Mouse (Mus musculus) gastrocnemius, postnatal 10 days (tissue): ENCODE measurements around the gene Vcam1. TPM values are rescaled to one million over a fixed set of nuclear protein-coding genes. Genes with fewer than 3 reads are reported as not detected.
A peak's percentile ranks its signal among the peaks of the same experiment; 100 is the strongest.

Experiments used
- DNase-seq: peaks from one replicate; pipeline ENCODE4 v3.0.0; 2021; ENCODE audit warnings: mixed read lengths
- total RNA-seq, 2 experiments: library from RNA; stranded (reverse); gene quantifications; 2 replicates each; pipeline ENCODE4 v1.2.3; 2021

Gene Vcam1
- total RNA-seq, 2 experiments from 2014 or later, result 12.6 to 14.2 TPM

DNA sequence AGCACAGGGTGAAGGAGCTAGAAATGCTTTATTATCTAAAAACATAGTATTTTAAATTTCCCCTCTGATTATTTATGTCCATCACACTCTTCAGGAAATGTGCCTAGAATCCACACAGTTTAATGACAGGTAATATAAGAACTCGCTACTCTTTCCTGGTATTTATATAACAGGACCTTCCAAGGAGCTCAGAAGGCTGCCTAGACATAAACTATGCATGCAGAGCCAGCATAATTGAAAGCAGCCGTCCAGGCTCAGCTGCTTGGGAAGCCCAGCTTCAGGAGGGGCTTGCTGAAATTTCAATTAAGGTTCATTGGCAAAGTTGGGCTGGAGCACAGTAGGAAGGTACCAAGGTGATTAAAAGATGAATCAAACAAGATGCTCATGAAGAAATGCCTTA, 2.2 kb downstream of the Vcam1 start:
- no peak for DNase-seq

DNA sequence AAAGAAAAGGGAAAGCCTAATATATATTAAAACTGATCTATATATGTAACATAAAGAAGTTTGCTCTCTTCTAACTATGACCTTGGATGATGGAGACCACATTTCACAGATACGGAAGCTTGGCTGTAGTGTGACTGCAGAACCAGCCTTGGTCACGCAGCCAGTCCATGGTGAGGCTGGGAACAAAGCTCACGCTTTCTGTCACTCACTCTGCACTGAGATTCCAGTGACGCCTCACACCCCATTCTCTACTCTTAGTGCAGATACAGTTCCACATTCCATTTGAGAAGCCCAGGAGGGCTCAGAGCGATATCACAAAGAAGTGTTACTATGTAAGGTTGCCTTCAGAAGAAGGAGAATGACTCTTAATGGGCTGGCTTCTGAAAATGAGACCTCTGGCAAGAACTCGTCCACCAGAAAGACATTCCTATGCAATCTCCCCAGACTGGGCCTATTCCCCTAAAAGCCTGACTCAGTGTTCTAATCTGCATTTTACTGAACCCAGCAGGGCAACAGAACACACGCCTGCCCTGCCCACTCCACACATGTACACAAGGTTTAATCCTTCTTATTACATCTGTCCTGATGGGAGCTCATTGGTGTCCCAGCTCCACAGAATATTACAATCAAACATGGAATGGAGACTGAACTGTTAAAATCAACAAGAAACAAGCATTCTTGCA, 2.8 kb downstream of the Vcam1 start:
- DNase-seq, result no peak

DNA sequence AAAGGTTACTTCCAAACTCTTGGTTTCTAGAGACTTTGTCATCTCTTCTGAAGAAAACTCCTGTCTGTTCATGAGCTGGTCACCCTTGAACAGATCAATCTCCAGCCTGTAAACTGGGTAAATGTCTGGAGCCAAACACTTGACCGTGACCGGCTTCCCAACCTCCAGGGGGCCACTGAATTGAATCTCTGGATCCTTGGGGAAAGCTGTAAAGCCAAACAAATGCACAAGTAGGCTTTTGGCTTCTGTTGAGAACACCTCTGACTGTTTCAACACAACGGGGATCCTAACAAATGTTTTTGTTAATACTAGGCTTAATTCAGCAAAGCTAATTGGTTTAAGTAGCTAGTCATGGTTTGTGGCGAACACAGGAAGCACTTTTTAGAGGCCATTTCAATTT, 3.4 kb downstream of the Vcam1 start:
- no peak for DNase-seq

DNA sequence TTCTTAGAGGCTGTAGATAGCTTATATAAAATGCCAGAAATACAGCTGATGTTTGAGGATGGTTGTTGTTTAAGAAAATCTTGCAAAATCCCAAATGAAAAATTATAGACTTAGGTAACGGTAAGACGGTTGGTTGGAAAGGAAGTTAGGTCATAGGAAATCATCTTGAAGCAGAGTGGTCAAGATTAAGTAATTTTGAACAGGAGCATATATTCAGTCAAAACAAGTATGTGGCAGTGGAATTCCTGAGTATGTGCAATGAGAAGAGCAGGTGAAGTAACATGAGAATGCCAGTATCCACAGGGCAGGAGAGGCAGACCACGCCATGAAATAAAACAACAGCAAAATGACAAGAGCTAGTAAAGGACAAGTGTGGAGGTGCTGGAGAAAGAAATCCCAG, 5.7 kb downstream of the Vcam1 start:
- no peak for DNase-seq

DNA sequence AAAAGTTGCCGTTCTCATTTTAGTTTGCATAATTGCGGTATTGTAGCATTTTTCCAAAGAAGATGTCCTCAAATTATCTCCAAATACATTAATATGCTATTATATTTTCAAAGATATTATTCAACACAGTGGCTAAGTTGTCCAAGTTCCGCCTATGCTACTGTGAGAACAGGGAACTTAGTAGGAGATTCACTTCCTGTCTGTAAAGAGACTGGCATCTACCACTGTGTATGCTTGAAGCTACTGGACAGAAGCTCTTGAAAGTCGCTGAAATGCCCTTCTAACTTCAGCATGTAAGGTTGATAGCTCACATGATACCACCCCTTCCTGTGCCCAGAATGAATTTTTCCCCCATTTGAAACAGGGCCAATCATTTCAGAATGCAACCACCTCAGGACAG, 6.8 kb downstream of the Vcam1 start:
- DNase-seq, result no peak

DNA sequence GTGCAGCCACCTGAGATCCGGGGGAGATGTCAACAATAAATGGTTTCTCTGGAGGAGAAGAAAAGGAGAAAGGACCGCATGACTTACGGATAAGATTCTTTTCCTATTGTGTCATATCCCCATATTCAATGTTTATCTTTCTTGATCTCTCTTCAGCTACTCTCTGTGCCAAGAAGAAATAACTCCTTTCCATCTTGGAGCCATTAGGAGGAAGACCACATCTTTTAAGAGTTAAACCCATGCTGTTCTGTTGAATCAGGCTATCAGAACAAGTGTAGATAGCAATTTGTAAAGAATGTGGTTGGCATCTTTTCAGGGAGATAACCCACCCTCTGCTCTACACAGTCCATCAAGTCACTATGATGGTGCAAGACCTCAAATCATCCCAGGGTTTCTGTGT, 8.5 kb downstream of the Vcam1 start:
- DNase-seq, result no peak

DNA sequence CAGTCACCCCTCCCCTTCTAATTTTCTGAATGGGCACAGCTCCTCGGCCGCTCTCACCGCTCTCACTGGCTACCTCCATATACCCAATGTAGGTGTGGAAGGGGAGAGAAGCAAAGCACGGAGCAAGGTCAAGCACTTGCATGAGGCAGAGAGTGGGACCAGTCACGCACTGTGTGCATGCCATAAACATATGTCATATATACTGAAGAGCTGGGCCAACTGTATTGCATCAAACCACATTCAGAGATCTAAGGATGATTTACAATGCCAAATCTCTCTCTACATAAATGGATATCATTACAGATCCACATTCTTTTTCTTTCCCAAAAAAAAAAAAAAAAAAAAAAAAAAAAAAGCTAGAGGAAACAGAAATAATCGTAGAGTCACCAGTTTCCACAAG, 9.1 kb downstream of the Vcam1 start:
- DNase-seq, result no peak

DNA sequence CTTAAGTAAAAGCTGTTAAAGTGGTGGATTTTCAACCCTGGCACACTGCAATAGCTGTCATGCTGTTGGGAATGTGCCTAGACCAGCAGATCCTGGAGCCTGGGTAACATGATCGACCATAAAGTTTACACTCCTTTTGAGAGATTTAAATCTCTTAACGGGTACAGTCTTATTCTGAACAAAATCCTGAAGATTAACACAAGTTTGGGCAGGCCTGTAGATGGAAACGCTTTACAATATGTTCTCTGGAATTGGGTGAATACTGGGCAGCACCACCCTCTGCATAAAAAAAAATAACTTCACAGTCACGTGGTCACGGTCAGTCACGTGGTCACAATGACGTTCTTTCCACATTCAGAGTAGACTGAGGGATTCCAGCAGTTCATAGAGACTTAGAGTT, 10.3 kb downstream of the Vcam1 start:
- no peak for DNase-seq

DNA sequence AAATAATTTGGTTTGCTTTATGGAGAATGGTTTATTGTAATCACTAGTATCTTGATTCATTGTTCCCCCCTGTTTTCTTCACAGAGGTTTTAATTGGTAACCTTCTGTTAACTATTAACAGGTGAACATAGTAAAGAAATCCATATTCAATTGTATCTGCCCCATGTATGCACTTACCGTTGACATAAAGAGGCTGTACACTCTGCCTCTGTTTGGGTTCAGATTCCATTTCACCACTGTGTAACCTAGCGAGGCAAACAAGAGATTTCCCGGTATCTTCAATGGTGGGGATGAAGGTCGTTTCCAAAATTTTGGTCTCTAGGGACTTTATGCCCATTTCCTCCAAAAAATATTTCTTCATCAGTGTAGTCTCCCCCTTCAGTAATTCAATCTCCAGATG, 12.4 kb downstream of the Vcam1 start:
- DNase-seq, result no peak

DNA sequence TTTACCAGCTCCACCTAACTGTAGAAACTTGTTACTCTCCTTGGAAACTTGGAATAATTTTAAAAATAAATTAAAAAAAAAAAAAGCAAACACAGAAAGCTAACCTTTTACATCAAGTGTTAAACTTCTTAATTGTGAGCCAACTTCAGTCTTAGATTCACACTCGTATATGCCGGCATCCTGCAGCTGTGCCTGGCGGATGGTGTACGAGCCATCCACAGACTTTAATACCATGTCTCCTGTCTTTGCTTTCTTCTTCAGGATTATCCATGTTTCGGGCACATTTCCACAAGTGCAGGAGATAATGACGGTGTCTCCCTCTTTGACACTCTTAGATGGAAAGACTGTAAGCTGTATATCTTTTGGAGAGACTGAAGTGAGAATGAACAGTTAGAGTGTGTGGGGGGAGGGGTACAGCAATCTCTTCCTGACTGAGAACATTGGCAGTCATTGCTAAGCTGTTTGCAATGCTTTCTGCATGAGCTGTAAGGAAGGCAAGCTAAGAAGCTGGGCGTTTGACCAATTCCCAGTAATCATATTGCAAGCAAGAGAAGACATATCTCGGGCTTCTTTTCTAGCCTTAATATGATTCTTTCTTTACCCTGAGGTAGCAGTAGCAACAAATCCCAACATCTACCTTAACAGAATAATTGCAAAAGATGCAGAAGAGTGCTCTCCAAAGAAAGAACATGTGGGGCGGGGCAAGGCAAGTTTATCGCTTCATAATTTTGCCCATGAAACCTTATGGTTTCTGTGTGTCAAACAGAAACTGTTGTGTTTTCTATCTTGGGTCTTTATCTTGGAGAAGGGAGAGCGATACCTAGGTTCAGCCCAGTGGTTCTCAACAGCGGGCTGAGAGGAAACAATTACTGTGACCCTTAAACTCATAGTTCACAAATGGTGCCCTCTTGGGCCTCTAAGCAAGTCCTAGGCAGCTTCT, 15.0 kb downstream of the Vcam1 start:
- peak; percentile 29 for DNase-seq

DNA sequence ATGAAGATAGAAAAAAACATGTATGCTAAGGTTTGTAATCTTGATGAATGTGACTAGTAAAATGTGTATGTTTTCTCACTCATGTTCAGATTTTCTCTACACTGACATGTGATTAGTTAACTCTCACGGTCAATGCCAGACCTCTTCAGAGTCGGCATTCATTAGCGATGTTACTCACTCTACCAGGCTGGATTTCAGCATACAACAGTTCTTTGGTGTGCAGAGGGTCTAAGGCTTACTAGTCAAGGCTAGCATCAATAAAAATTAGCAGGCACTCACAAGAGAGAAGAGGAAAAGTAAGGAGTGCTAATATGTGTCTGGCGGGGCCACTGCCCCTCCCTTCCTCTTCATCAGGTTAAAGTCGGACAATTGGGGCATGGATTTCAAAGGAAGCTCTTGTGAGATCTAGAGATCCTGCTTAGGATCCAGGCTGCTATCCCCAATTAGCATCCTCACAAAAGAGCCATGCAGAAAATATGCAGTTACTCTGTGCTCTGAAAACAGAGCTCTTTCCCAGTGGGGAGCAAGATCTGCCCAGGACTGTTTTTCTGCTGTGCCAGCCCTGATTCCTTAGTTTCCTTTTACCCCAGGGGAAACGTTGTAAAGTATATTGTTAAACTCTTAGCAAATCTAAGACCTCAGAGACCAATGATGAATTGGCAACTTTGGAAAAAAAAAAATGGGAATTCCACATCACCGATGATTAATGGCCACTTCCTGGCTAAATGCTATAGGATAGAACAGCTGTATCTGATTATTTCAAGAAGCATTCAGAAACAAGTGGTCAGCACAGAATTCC, 15.8 kb downstream of the Vcam1 start:
- no peak for DNase-seq

DNA sequence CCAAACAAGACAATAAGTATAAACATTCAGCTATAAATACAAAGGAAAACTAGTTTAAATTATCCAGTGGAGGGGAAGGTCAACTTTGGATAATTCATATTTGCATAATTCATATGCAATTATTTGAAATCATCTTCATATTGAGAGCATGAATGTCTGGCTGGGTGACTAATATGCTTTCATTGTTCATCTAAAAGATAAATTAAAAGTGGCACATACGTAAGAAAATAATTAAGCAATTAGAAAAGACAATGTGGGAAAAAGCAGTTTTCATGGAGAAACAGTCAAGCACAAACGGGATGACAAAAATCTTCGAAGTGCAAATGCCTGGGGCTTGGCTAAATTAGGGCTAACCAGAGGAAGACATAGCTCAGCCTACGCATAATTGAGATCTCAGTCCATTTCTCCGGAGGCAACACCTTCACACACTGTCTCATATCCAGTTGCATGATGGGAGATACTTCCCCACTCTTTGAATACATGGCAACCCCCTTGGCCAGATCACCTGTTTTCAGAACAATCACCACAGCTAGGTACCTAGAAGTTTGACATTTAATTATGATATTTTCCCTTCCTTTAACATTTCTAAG, 16.6 kb downstream of the Vcam1 start:
- DNase-seq, result no peak

DNA sequence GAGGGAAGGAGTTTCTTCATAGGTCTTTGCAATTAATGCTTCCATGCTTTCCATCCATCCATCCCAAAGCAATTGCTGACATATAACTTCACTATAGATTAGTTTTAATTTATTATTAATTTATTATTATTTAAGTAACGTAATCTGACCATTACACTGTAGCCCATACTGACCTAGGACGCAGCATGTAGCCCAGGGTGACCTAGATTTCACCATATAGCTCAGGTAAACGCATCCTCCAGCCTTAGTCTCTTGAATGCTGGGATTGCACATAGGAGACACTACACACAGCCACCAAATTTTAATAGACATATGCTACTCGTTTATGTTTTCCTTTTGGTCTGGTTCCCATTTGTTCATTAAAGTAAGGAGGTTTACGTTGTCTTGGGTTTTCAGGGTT, 23.8 kb downstream of the Vcam1 start:
- DNase-seq, result no peak

DNA sequence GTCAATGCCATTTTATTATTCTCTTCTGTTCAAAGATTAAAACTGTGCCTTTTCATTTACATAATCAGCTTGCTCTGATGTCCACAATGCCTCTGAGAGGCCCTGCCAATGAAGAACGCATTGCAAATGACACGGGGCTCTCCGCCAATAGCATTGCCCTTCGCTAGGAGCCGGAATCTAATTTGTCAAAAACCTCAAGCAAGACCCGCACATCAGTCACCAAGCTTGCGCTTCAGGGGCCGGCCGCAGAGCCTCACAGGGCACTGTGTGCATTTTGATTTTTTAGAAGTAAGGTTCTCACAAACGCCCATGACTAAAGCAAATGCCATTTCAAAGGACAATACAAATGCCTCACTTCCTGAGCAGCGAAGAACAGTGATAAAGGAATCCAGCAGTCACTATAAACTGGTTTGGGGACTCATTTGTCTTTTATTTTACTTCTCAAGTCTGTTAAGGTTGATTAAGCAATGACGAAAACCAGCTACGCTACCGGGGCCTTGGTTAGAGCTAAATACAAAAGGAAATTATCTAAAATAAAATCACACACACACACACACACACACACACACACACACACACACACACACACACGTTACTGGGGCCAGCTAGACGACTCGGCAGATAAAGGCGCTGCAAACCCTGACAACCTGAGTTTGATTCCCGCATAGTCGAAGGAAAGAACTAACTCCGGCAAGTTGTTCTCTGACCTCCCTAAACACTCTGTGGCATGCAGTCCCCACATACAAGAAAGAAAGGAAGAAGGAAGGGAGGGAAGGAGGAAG, 24.4 kb downstream of the Vcam1 start:
- DNase-seq, result no peak

DNA sequence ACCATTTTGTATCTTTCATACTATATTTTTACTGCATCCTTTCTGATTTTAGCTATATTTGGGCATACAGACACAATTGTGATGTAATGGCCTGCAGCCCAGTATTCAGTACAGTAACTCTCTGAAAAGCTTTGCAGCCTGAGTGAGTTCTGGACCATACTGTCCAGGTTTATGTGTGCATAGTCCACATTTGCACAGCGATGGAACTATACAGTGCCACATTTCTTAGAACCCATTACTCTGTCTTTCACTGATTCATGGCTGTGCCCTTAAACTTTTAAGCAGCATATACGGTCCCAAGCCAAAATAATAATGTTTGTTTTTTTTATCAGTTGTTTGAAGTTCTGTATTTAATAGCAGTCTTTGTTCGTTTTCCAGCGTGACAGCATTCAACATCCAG, 25.2 kb downstream of the Vcam1 start:
- no peak for DNase-seq

DNA sequence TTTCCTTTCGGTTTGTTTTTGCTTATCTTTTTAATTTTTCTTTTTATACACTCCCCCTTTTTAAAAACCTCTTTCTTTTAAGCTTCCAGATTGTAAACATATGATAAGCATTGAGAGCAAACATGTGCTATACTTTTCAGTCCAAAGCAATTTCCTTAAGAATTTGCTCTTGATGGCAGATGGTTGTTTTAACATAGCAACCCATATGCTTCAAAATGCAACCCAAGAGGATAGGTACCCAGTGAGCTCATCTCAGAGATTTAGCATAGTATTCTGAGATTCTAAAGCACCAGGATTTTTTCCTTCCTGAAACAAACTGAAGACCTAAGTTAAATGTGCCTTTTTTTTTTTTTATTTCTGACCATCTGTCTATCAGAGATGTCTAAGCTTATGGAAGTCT, 28.6 kb downstream of the Vcam1 start:
- DNase-seq, result no peak

DNA sequence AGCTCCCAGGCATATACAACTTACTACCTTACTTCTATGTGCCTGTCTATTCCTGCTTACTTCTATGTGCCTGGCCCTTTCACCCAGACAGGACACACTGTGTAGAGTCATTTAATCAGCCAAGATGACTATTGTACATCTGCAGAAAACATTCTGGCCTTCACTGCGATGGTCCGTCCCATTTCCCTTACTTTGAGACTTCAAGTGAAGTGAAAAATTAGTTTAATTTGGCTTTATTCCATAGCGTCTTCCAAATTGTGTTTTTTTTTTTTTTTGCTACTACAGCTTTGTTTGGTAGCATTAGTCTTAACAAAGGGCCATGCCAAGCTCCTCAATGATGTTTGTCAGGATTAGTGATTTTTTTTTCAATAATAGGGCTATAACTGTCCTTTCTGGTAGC, 33.6 kb downstream of the Vcam1 start:
- no peak for DNase-seq

DNA sequence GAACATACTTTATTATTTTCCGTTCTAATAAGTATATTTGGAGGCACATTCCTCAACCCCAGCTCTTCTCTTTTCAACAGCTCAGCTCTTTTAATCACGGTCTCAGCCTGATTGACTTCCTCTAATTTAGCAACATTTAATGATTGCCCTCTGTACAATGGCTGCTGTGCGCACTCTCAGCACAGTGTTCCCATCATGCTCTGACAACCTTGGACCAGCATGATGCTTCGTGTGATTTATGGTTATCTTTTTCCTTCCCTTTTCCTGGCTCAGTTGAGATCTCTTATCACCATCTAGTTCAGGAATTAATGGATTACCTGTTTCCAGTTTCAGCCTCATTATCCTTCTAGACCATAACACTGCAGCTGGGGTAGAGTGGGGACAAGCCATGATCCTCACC, 34.2 kb downstream of the Vcam1 start:
- no peak for DNase-seq

DNA sequence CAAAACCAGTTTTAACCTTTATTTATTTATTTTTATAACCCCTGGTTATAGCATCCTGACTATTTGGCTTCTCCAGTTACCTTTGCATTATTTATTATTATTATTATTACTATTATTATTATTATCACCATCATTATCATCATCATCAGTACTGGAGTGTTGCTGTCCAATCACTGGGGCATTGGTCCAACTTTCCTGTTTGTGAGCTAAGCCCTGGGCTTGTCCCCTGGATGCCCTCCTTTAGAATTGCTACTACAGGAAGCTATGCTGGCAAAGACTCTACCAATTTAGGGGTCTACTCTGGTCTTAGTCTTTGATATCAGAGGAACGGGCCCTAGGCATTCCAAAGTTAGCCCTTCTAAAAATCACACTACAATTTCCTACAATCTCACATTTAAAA, 34.6 kb downstream of the Vcam1 start:
- DNase-seq, result no peak

DNA sequence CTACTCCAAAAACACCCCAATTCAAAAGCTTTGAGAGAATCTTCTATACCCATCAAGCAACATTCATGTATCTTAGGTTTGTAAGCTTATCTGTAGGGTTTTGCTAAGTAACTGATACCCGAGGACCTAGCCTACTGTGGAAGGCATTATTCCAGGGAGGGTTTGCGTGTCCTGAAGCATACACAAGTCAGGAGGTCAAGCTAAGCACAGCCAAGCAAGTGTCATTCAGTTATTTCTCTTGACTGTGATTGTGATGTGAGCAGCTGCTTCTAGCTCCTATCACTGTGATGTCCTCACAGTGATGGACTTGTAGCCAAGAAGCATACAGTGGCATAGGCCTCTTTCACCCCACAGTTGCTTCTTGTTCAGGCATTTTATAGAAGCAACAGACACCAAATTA, 35.2 kb downstream of the Vcam1 start:
- no peak for DNase-seq

DNA sequence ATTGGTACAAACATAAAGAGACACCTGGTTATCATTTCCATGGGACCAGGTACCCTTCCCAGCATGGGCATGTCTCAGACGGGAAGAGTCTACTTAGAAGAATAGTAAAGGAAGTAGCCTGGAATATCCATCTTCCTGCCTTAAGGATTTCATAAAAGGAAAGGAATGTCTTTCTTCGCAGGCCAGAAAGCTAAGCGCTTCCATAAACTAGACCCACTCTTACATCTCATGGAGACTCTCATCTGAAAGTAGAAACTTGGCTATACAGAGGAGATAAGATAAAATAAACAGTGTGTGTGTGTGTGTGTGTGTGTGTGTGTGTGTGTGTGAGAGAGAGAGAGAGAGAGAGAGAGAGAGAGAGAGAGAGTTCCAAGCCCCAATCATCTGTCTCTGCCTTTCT, 36.9 kb downstream of the Vcam1 start:
- no peak for DNase-seq

DNA sequence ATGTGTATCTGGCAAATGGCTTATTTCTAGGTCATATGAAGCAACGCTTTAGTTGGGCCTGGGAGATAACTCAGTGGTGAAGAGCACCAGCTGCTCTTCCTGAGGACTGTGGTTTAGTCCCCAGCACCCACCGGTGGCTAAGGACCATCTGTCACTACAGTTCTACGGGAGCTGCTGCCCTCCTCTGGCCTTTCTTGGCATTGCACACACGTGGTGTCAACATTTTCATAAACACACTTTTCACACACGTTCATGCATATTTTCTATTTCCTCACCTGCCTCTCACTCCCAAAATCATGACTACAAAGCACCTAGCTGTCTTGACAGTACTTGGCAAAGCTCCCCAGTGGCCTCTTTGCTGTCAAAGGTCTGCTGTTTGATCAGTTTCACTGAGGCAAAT, 37.8 kb downstream of the Vcam1 start:
- DNase-seq, result no peak
